Mouse (Mus musculus) hindbrain, embryonic 10.5 days (tissue): ENCODE results near the gene Smim20. TPM values are rescaled to one million over a fixed set of nuclear protein-coding genes. Genes with fewer than 3 reads are reported as not detected.
A peak's percentile ranks its signal among the peaks of the same experiment; 100 is the strongest.

Experiments
- DNase-seq: peaks from one replicate; pipeline ENCODE4 v3.0.0-alpha.2; 2017; ENCODE audit warnings: low spot score
- H3K27ac ChIP-seq: fragments of 300-500 bp; sonication (generic); 2 replicates; pipeline ENCODE4 v1.5.1; 2016; ENCODE audit warnings: mild to moderate bottlenecking, moderate library complexity
- H3K27me3 ChIP-seq: fragments of 300-500 bp; sonication (generic); 2 replicates; pipeline ENCODE4 v1.6.1; 2016; ENCODE audit warnings: mild to moderate bottlenecking; ENCODE audit not compliant: poor library complexity, insufficient read depth, severe bottlenecking
- H3K36me3 ChIP-seq: fragments of 300-500 bp; sonication (generic); 2 replicates; pipeline ENCODE4 v1.6.1; 2016; ENCODE audit warnings: mild to moderate bottlenecking, moderate library complexity
- H3K4me1 ChIP-seq: fragments of 300-500 bp; sonication (generic); replicated peaks from 2 replicates; pipeline ENCODE4 v1.6.1; 2016; ENCODE audit warnings: mild to moderate bottlenecking
- H3K4me3 ChIP-seq: fragments of 300-500 bp; sonication (generic); 2 replicates; pipeline ENCODE4 v1.5.1; 2016; ENCODE audit warnings: mild to moderate bottlenecking, moderate library complexity
- H3K9me3 ChIP-seq: fragments of 300-500 bp; sonication (generic); 2 replicates; pipeline ENCODE4 v1.6.1; 2016; ENCODE audit warnings: mild to moderate bottlenecking, moderate library complexity
- WGBS: fragments of 180-500 bp; shearing (Covaris S2); methylation state at CpG from one replicate; pipeline ENCODE4 v1.1.7; 2016; 5-methylcytosine and 5-hydroxymethylcytosine counted together
- polyA plus RNA-seq: library from polyadenylated mRNA; unstranded; fragments of >200 nt; fragmentation: Nextera tagmentation; extraction: Ambion mirVana; gene quantifications from 2 replicates; pipeline ENCODE4 v1.2.1, GENCODE M21; 2016

Smim20 gene
- polyA plus RNA-seq, 1 experiment from 2014 or later: 74.2 TPM

DNA sequence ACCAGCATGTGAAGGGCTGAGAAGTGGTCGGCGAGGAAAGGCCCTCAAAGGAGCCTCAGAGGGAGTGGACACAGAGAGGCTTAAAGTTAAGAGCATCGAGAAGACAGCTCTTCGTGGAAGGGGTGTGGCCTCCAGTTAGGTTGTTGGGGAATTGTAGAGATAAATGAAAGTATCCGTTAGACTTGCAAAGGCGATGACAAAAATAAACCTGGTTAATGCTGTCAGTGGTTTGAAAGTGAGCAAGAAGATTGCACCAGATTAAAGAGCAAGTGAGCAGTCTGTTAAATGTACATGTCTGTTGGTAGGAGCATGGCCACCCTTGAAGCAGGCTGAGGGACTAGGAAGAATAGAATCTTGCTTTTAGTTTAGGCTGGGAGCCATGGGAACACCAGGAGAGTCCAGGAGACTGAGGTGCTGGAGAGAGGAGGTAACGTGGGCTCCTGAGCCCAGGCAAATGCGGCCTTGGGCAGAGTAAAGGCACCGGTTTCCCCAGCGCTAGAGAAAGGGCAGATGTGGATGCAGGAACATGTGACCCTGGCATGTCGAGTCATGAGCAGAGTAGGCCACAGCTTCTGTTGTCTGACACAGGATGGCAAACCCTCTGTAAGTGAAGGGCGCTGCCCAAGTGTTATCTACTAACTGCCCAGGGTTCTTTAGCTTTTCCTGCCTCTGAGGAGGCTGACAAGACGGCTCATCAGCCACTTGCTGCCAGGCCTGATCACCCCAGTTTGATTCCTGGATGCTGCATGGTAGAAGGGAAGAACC lies 4.2 kb downstream of the Smim20 start:
- H3K9me3 ChIP-seq: no peaks in the 10 kb centered on the region
- 91% methylated on average over 13 of the region's 13 CpGs for WGBS
- no peak overlapping the region for H3K27ac ChIP-seq
- H3K4me3 ChIP-seq: no peak overlapping the region
- no peak for DNase-seq
- peaks cover 23% of the 10 kb centered on the region for H3K4me1 ChIP-seq
- H3K27me3 ChIP-seq: no peaks in the 10 kb centered on the region
- 0 out of 2 replicates have a peak, but pooled peaks cover 6% of the 10 kb centered on the region for H3K36me3 ChIP-seq

DNA sequence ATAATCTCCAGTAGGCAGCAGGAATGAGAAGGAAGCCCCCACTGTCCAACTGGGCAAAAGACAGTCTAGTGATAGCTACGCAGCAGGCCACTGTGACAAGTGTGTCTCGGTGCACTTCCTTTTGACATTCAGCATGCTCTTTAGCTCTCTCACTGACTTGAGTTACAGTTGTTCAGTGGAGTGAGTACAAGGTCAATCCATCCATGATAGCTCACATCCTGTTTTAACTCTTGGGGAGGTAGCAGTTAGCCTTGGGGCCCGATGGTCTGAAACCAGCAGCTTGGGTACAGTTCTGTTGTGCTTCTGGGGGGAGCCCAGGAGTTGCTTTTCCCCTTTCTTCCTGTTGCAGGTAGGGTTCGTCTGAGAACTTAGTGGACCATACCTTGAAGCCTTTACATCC lies 5.7 kb downstream of the Smim20 start:
- no peak overlapping the region for H3K27ac ChIP-seq
- H3K4me3 ChIP-seq: no peak overlapping the region
- no peaks in the 10 kb centered on the region for H3K9me3 ChIP-seq
- DNase-seq: no peak
- H3K4me1 ChIP-seq: peaks cover 12% of the 10 kb centered on the region
- 93% methylated on average over 4 of the region's 4 CpGs for whole genome bisulfite sequencing
- no peaks in the 10 kb centered on the region for H3K27me3 ChIP-seq
- H3K36me3 ChIP-seq: peaks cover 6% of the 10 kb centered on the region; the same call in 1 of the 2 replicates

GRCm38 (mm10) chr5:53273699-53274430 lies 7.0 kb downstream of the Smim20 start:
- H3K27me3 ChIP-seq: no peaks in the 10 kb centered on the region
- 93% methylated on average over 5 of the region's 5 CpGs for WGBS

DNA sequence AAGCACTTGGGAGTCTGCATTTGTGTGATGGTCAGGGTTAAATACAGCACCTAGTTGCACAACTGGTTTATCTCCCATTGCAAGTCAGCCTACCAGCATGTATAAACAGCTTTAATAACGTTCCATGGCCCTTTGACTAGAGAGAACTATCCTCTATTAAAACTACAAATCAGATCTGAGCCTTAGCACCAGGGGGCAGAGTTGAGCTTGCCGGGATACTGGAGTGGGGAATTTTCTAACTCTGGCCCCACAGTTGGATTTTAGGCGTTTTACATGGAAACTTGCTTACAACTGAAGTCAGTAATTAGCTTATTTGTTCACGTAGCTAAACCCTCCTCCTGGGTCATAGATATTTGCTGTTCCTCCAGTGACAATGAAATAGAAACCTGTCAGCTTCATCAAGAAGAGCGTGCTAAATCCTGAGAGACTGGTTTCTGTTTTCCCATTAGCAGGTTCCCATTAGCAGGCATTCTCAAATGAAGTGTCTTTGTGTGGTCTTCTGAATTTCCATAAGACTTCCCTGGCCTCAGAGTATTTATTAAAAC lies 8.0 kb downstream of the Smim20 start:
- Histone ChIP-seq H3K27ac (no peak overlapping the region), H3K9me3 (no peaks in the 10 kb centered on the region), H3K36me3 (peaks cover 22% of the 10 kb centered on the region; the same call in 1 of the 2 replicates), H3K4me3 (no peak overlapping the region), H3K4me1 (peaks cover 10% of the 10 kb centered on the region), H3K27me3 (no peaks in the 10 kb centered on the region)
- DNase-seq: no peak
- 56% methylated on average over 5 of the region's 5 CpGs for WGBS

More at GRCm38 (mm10) chr5:53273699-53274430, 7.0 kb downstream of the Smim20 start:
- Histone ChIP-seq H3K9me3 (no peaks in the 10 kb centered on the region), H3K36me3 (peaks cover 15% of the 10 kb centered on the region; the same call in 1 of the 2 replicates), H3K4me1 (peaks cover 10% of the 10 kb centered on the region), H3K27ac (no peak overlapping the region), H3K4me3 (no peak overlapping the region)
- no peak for DNase-seq

- 92% methylated on average over 3 of the region's 3 CpGs for WGBS
- Histone ChIP-seq H3K4me1 (peaks cover 10% of the 10 kb centered on the region), H3K27me3 (no peaks in the 10 kb centered on the region), H3K27ac (no peak overlapping the region), H3K9me3 (no peaks in the 10 kb centered on the region), H3K4me3 (no peak overlapping the region), H3K36me3 (peaks cover 23% of the 10 kb centered on the region; the same call in 1 of the 2 replicates)
- DNase-seq: no peak
Observed at GRCm38 (mm10) chr5:53275376-53275775, 8.5 kb downstream of the Smim20 start.

DNA sequence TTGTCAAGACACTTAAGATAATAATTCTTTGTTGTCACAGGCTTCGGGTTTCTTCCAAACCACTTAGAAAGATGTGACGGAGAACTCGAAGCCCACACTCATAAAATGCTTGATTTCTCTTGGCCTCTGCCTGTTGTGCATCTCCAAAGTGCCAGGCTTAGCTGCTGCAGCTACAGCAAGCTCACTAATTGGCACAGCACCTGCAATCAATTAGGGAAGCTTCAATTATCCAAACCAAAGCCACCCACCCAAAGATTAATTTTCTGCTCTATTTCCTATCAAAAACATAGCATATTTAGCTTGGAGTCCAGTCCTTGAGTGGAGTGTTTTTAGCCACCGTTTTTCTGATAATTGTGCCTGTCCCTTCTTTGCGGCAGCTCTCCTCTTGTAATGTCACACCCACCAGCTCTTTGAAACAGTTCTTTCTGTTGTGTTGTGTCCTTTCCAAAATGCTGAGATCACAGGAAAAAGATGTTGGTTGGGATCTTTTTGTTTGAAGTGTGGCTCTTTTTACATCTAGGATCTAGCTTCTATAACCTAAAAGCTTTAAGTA lies 9.7 kb downstream of the Smim20 start:
- Histone ChIP-seq H3K27ac (no peak overlapping the region), H3K9me3 (no peaks in the 10 kb centered on the region), H3K4me1 (peaks cover 10% of the 10 kb centered on the region), H3K36me3 (peaks cover 23% of the 10 kb centered on the region; the same call in 1 of the 2 replicates), H3K4me3 (no peak overlapping the region), H3K27me3 (no peaks in the 10 kb centered on the region)
- DNase-seq: no peak
- 80% methylated on average over 5 of the region's 5 CpGs for WGBS

DNA sequence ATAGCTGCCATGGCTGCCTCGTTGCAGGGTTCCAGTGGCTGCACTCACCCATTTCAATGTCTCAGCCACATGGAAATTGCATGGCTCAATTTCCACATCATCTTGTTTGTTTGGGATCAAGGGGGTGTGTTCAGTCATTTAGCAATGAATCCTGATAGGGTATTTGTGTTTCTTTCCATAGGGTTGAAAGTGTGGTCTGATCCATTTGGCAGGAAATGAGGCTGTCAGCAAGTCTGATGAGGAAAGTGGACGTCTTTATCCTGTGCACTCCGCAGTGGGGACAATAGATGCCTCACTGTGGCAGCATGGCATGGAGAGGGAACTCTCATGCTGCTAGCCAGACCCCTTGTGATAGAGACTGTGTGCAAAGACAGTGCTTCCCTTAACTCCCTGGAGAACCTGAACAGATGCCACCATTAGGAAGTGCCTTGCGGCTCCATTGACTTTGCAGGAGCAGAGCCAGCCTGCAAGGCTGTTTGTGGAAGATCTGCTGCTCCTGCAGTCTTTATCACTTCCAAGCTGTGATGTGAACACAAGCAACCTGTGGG lies 10.9 kb downstream of the Smim20 start:
- no peaks in the 10 kb centered on the region for H3K27me3 ChIP-seq
- no peak for DNase-seq
- peaks cover 18% of the 10 kb centered on the region; the same call in 1 of the 2 replicates for H3K36me3 ChIP-seq
- H3K9me3 ChIP-seq: no peaks in the 10 kb centered on the region
- 64% methylated on average over 4 of the region's 4 CpGs for WGBS
- no peak overlapping the region for H3K4me3 ChIP-seq
- H3K4me1 ChIP-seq: peaks cover 10% of the 10 kb centered on the region
- no peak overlapping the region for H3K27ac ChIP-seq

- Histone ChIP-seq H3K36me3 (peaks cover 17% of the 10 kb centered on the region; the same call in 1 of the 2 replicates), H3K27me3 (no peaks in the 10 kb centered on the region), H3K4me3 (no peak overlapping the region), H3K27ac (no peak overlapping the region), H3K9me3 (no peaks in the 10 kb centered on the region), H3K4me1 (peaks cover 10% of the 10 kb centered on the region)
- DNase-seq: no peak
- 86% methylated on average over 12 of the region's 12 CpGs for WGBS
Observed at GRCm38 (mm10) chr5:53279216-53279813, 12.4 kb downstream of the Smim20 start.

- Histone ChIP-seq H3K36me3 (peaks cover 17% of the 10 kb centered on the region; the same call in 1 of the 2 replicates), H3K27ac (no peak overlapping the region), H3K4me3 (no peak overlapping the region), H3K27me3 (no peaks in the 10 kb centered on the region), H3K9me3 (no peaks in the 10 kb centered on the region), H3K4me1 (peaks cover 12% of the 10 kb centered on the region)
- no peak for DNase-seq
- WGBS: 86% methylated on average over 4 of the region's 4 CpGs
Observed at GRCm38 (mm10) chr5:53282487-53282886, 15.6 kb downstream of the Smim20 start.

GRCm38 (mm10) chr5:53286406-53286805 lies 19.5 kb downstream of the Smim20 start:
- Histone ChIP-seq H3K36me3 (no peaks in the 10 kb centered on the region), H3K9me3 (no peaks in the 10 kb centered on the region), H3K4me1 (peaks cover 26% of the 10 kb centered on the region), H3K27me3 (no peaks in the 10 kb centered on the region), H3K4me3 (no peak overlapping the region), H3K27ac (no peak overlapping the region)
- 93% methylated on average over 2 of the region's 2 CpGs for WGBS
- no peak for DNase-seq

DNA sequence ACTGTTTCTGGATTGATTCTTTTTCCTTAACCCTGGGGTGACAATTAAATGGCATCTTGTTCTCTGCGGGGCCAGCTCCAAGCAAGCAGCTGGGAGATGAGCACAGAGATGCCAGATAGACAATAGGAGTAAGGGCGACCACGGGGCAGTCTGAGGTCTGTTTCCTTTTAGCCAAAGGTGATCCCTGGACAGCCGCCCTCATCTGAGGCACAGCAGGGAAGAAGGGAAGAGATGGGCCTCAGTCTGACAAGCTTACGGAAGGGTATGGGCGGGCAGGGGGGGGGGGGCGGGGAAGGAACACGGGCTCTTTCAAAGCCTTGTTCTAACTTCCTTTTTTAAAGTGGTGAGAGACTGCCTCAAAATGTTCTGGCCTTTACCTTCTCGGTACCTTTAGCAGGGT lies 22.6 kb downstream of the Smim20 start:
- Histone ChIP-seq H3K4me1 (peaks cover 26% of the 10 kb centered on the region), H3K36me3 (no peaks in the 10 kb centered on the region), H3K9me3 (no peaks in the 10 kb centered on the region), H3K27ac (no peak overlapping the region), H3K4me3 (no peak overlapping the region), H3K27me3 (no peaks in the 10 kb centered on the region)
- DNase-seq: peak; percentile 13
- WGBS: 18% methylated on average over 9 of the region's 9 CpGs

- 77% methylated on average over 5 of the region's 5 CpGs for WGBS
- Histone ChIP-seq H3K4me3 (no peak overlapping the region), H3K4me1 (peaks cover 10% of the 10 kb centered on the region; the same call in 1 of the 2 replicates), H3K36me3 (no peaks in the 10 kb centered on the region), H3K27ac (no peak overlapping the region), H3K27me3 (no peaks in the 10 kb centered on the region), H3K9me3 (no peaks in the 10 kb centered on the region)
- no peak for DNase-seq
Observed at GRCm38 (mm10) chr5:53294627-53295026, 27.7 kb downstream of the Smim20 start.
